In genomic region chr2:164895885-164896284, GRCm38 (mm10) we compare ENCODE assay signal across 21 mouse cellular contexts. TPM values are rescaled to one million over a fixed set of nuclear protein-coding genes. Genes with fewer than 3 reads are reported as not detected.
DNase-seq lines count a peak whose midpoint lies in the region; ATAC-seq and TF ChIP-seq lines count a peak whose summit lies in the region.
"Had no signal": no experiment of that assay in that cellular context is flagged by ENCODE, and none has a peak within 500 bp of the region (broad histone marks: within the 10 kb centered on the region; RNA-seq: fewer than 3 reads in every experiment).

No protein-coding gene starts in this region.

- H3K79me2 ChIP-seq in myocyte (ENCODE audit: control insufficient read depth, insufficient read depth): no peaks in the 10 kb centered on the region

- TF ChIP-seq CTCF in layer of hippocampus, adult 2 months (conservative IDR thresholded peaks at IDR 0.05): no peak

- H3K27me3 ChIP-seq in myocyte (ENCODE audit: control insufficient read depth, insufficient read depth, insufficient read length): no peaks in the 10 kb centered on the region
- H3K27me3 ChIP-seq: embryonic facial prominence, embryonic 13.5 days; forebrain, embryonic 13.5 days; hindbrain, embryonic 12.5 days; hindbrain, embryonic 15.5 days had no signal

- no peak overlapping the region for H3K4me3 ChIP-seq in layer of hippocampus, adult 2 months
- H3K4me3 ChIP-seq in myocyte: no peak overlapping the region
- H3K4me3 ChIP-seq: embryonic facial prominence, embryonic 10.5 days; embryonic facial prominence, embryonic 13.5 days; erythroblast, embryonic 14.5 days; forebrain, embryonic 13.5 days; gastrocnemius, adult 2 months; hindbrain, embryonic 12.5 days; hindbrain, embryonic 15.5 days had no signal

- peak; percentile 51 to 66 for DNase-seq in cerebellum, postnatal 14 days
- no peak for DNase-seq in layer of hippocampus, adult 2 months (ENCODE audit: low spot score in 2 of 2)
- no peak for DNase-seq in layer of hippocampus, adult 9-11 months
- DNase-seq in brain, adult 2 months (ENCODE audit: low read depth, low spot score): peak; percentile 37
- DNase-seq: adrenal gland, adult 2 months; adrenal gland, postnatal 14 days; embryo, embryonic 11 days; gastrocnemius, adult 2 months; gastrocnemius, postnatal 14 days; heart, adult 11 months had no signal

- H3K27ac ChIP-seq in layer of hippocampus, adult 2 months: peak overlapping the region; percentile 23; the same call in 1 of the 2 replicates
- H3K27ac ChIP-seq: embryonic facial prominence, embryonic 10.5 days; embryonic facial prominence, embryonic 13.5 days; forebrain, embryonic 13.5 days; gastrocnemius, adult 2 months; hindbrain, embryonic 12.5 days; hindbrain, embryonic 15.5 days had no signal

- H3K36me3 ChIP-seq in myocyte (ENCODE audit: control insufficient read depth, insufficient read depth): peaks cover 40% of the 10 kb centered on the region

- no peak for ATAC-seq in cerebellum, adult (ENCODE audit: insufficient number of reproducible peaks, low FRiP score, low TSS enrichment)
- ATAC-seq: CD4-positive, CD25-positive, alpha-beta regulatory T cell, adult 4 months; forebrain, embryonic 13.5 days; forebrain, embryonic 16.5 days had no signal

- H3ac ChIP-seq in myocyte (ENCODE audit: control insufficient read depth, insufficient read length): no peak overlapping the region

- no peak overlapping the region for H3K4me2 ChIP-seq in myocyte (ENCODE audit: low read depth)
- H3K4me2 ChIP-seq: embryonic facial prominence, embryonic 13.5 days; forebrain, embryonic 13.5 days; heart, embryonic 11.5 days; hindbrain, embryonic 12.5 days; hindbrain, embryonic 15.5 days had no signal

- peak; percentile 12 for TF ChIP-seq POLR2A in myocyte (IDR thresholded peaks at IDR 0.05; ENCODE audit: insufficient read length, low read depth)

TF ChIP-seq in myocyte, 11 proteins besides CTCF, POLR2A, EP300 and RAD21:
- no peak for TF ChIP-seq MAX (IDR thresholded peaks at IDR 0.05; ENCODE audit: low read depth)
- TF ChIP-seq POLR2AphosphoS2 (IDR thresholded peaks at IDR 0.05; ENCODE audit: insufficient read length, low read depth): peak; percentile 77

RNA-seq across cellular contexts. Expression of gene Zfp335, which starts 15.7 kb away (rescaled TPM):
- 10 to 100 TPM; 29.0 to 30.9 TPM for total RNA-seq in layer of hippocampus, adult 2 months (2021)
- polyA plus RNA-seq in myocyte (2012; fragmentation: generic; extraction: Trizol): 11.1 TPM

RNA-seq across cellular contexts. Expression of gene Pcif1, which starts 16.8 kb away (rescaled TPM):
- total RNA-seq in layer of hippocampus, adult 2 months (2021): 10 to 100 TPM; 45.9 to 49.6 TPM
- 43.2 TPM for polyA plus RNA-seq in myocyte (2012; fragmentation: generic; extraction: Trizol)

RNA-seq across cellular contexts. Expression of gene Pltp, which starts 38.4 kb away (rescaled TPM):
- 10 to 100 TPM; 67.4 to 86.9 TPM for total RNA-seq in layer of hippocampus, adult 2 months (2021)
- 117 TPM for polyA plus RNA-seq in myocyte (2012; fragmentation: generic; extraction: Trizol)

RNA-seq across cellular contexts. Expression of gene Mmp9, which starts 44.7 kb away (rescaled TPM):
- 1 to 10 TPM; 1.4 to 2.2 TPM for total RNA-seq in layer of hippocampus, adult 2 months (2021)
- polyA plus RNA-seq in myocyte (2012; fragmentation: generic; extraction: Trizol): 1.7 TPM
- polyA plus RNA-seq: erythroblast, embryonic 14.5 days had no signal

Comparison
In these comparisons a context has a peak if more than half of its experiments do, and no peak if none do; other contexts are left out.
1. DNase-seq: peak in cerebellum, postnatal 14 days (2 of 2) and brain, adult 2 months (single experiment); none in layer of hippocampus, adult 2 months (0 of 2) and layer of hippocampus, adult 9-11 months (single experiment).